Mouse (Mus musculus): ENCODE measurements around the gene Lmf1. TPM values are rescaled to one million over a fixed set of nuclear protein-coding genes. Genes with fewer than 3 reads are reported as not detected.

Gene Lmf1
- polyA plus RNA-seq, 1 experiment: 22.4 TPM

GRCm38 (mm10) chr17:25567261-25567660 is 11.6 kb upstream of the Lmf1 start:
- H3K4me3 ChIP-seq (replicated peaks; ENCODE audit: extremely low read depth, low read depth, low read length): no peak overlapping the region
- 77% methylated on average over 13 of the region's 13 CpGs for WGBS
- H3K4me1 ChIP-seq (ENCODE audit: control insufficient read depth, insufficient read depth, low read length): peaks cover 6% of the 10 kb centered on the region; the same call in 1 of the 2 replicates
- no peak for DNase-seq
- TF ChIP-seq CTCF (IDR thresholded peaks at IDR 0.05; ENCODE audit: insufficient read depth, low read length) (no peak), POLR2A (IDR thresholded peaks at IDR 0.05; ENCODE audit: borderline replicate concordance, extremely low read depth, low read depth, low read length) (no peak)

DNA sequence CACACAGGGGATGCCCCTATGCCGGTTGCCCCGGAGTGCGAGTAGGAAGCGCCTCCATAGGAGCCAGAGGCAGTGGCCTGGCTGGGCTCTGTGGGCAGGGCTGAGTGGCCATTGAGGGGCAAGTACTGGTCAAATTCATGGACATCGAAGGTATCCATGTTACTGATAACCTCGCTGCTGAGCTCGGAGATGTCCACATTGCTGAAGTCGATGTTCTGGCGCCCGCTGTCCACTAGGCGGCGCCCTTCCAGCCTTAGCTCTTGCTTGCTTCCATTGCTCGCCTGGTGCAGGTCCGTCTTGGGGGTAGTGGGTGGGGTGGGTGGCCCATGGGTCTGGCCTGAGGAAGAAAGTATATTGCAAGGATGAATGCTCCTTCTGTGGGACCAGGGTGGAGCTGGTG is 11.1 kb upstream of the Lmf1 start:
- TF ChIP-seq POLR2A (IDR thresholded peaks at IDR 0.05; ENCODE audit: borderline replicate concordance, extremely low read depth, low read depth, low read length): no peak
- peak; percentile 88 for TF ChIP-seq CTCF (IDR thresholded peaks at IDR 0.05; ENCODE audit: insufficient read depth, low read length)
- Histone ChIP-seq H3K4me3 (replicated peaks; ENCODE audit: extremely low read depth, low read depth, low read length) (no peak overlapping the region), H3K4me1 (ENCODE audit: control insufficient read depth, insufficient read depth, low read length) (peaks cover 6% of the 10 kb centered on the region; the same call in 1 of the 2 replicates)
- 20% methylated on average over 14 of the region's 14 CpGs for WGBS
- DNase-seq: peak; percentile 53

- WGBS: 38% methylated on average over 10 of the region's 10 CpGs
- no peak for DNase-seq
- TF ChIP-seq POLR2A (IDR thresholded peaks at IDR 0.05; ENCODE audit: borderline replicate concordance, extremely low read depth, low read depth, low read length): no peak
- no peak for TF ChIP-seq CTCF (IDR thresholded peaks at IDR 0.05; ENCODE audit: insufficient read depth, low read length)
- peaks cover 6% of the 10 kb centered on the region; the same call in 1 of the 2 replicates for H3K4me1 ChIP-seq (ENCODE audit: control insufficient read depth, insufficient read depth, low read length)
- no peak overlapping the region for H3K4me3 ChIP-seq (replicated peaks; ENCODE audit: extremely low read depth, low read depth, low read length)
Measured at GRCm38 (mm10) chr17:25568206-25568605, 10.7 kb upstream of the Lmf1 start.

GRCm38 (mm10) chr17:25568880-25569279 is 10.0 kb upstream of the Lmf1 start:
- TF ChIP-seq POLR2A (IDR thresholded peaks at IDR 0.05; ENCODE audit: borderline replicate concordance, extremely low read depth, low read depth, low read length) (no peak), CTCF (IDR thresholded peaks at IDR 0.05; ENCODE audit: insufficient read depth, low read length) (no peak)
- Histone ChIP-seq H3K4me1 (ENCODE audit: control insufficient read depth, insufficient read depth, low read length) (peaks cover 6% of the 10 kb centered on the region; the same call in 1 of the 2 replicates), H3K4me3 (replicated peaks; ENCODE audit: extremely low read depth, low read depth, low read length) (no peak overlapping the region)
- DNase-seq: no peak
- 79% methylated on average over 11 of the region's 11 CpGs for WGBS

DNA sequence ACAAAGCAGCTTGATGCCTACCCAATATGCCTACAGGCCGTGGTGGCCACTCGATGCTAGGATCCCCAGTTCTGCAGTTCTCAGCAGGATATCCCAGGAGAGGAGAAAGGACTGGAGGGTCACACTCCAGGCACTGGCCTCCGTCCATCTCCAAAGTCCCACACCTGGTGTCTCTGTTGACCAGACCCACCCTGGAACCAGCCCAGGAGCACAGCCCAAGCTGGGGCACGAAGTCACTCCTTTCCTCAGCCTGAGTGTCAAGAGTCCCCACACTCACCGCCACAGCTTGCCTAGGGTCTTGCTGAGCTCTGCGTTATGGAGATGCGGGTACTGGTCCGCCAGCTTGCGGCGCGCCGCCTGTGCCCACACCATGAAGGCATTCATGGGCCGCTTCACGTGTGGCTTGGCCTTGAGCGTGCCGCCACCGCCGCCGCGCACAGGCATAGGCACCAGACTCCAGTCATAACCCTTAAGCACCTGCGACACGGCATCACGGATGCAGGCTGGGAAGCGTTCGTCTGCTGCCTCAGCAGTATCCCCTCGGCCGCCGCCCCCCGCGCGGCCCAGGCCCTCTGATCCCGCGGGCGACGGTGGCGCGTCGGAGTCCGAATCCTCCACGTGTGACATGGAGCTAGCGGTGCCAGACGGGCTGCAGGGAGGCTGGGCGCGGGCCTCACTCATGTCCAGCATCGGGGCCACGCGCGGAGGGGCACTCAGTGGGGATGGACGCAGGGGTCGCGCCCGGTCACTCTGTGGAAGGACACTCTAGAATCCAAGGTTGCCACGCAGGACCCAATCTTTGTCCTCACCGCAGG is 8.8 kb upstream of the Lmf1 start:
- TF ChIP-seq POLR2A (IDR thresholded peaks at IDR 0.05; ENCODE audit: borderline replicate concordance, extremely low read depth, low read depth, low read length) (no peak; the same call in 1 of the 2 replicates), CTCF (IDR thresholded peaks at IDR 0.05; ENCODE audit: insufficient read depth, low read length) (no peak)
- 8% methylated on average over 54 of the region's 54 CpGs for WGBS
- DNase-seq: no peak
- Histone ChIP-seq H3K4me1 (ENCODE audit: control insufficient read depth, insufficient read depth, low read length) (peaks cover 6% of the 10 kb centered on the region; the same call in 1 of the 2 replicates), H3K4me3 (replicated peaks; ENCODE audit: extremely low read depth, low read depth, low read length) (peak overlapping the region; percentile 66)

DNA sequence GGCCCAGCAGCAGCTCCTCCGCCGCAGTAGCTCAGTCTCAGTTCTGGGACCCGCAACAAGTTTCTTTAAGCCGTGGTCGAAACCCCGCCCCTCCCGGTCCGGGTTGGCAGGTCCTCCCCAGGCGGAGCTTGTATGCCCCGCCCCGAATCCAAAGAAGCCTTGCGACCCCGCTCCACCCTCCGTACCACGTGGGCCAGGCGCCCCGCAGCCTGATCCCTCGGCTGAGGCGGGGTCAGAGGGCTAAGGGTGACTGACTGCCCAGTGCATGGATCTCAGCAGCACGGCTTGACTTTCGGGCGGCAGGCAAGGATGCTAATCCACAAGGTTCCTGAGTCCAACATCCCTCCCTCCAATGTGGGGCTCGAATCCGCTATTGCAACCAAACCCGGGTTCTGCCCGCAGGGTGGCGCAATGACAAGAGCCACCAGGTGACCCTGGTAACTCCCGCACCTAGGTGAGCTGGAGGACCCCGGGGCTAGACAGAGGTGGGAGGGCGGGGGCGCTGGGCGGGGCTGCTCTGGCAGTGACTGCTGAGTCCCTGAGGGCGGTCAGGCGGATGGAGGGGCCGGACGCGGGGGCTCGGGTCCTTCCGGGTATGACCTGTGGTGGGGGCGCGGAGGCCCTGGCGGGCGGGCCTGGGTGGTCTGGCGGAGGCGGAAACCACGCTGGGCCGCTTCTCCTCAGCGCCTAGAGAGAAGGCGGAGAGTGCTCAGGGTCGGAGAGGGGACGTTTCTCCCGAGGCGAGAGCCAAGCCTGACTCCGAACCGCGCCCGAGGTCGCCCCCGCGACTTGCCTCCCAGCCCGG is 8.0 kb upstream of the Lmf1 start, which contains the start of gene Sox8:
Sox8 (minus strand) TSS at position 39 of the 805 bp plus-strand sequence.
- Histone ChIP-seq H3K4me1 (ENCODE audit: control insufficient read depth, insufficient read depth, low read length) (peaks cover 6% of the 10 kb centered on the region; the same call in 1 of the 2 replicates), H3K4me3 (replicated peaks; ENCODE audit: extremely low read depth, low read depth, low read length) (peak within 1 kb of the TSS; percentile 66)
- 1% methylated on average over 61 of the region's 61 CpGs for WGBS
- DNase-seq: peak; percentile 63
- TF ChIP-seq CTCF (IDR thresholded peaks at IDR 0.05; ENCODE audit: insufficient read depth, low read length) (no peak), POLR2A (IDR thresholded peaks at IDR 0.05; ENCODE audit: borderline replicate concordance, extremely low read depth, low read depth, low read length) (0 out of 2 replicates have a peak, but pooled peaks have one; percentile 25)

- TF ChIP-seq POLR2A (IDR thresholded peaks at IDR 0.05; ENCODE audit: borderline replicate concordance, extremely low read depth, low read depth, low read length) (no peak), CTCF (IDR thresholded peaks at IDR 0.05; ENCODE audit: insufficient read depth, low read length) (no peak)
- no peak overlapping the region for H3K4me3 ChIP-seq (replicated peaks; ENCODE audit: extremely low read depth, low read depth, low read length)
- WGBS: 15% methylated on average over 8 of the region's 8 CpGs
- H3K4me1 ChIP-seq (ENCODE audit: control insufficient read depth, insufficient read depth, low read length): peaks cover 6% of the 10 kb centered on the region; the same call in 1 of the 2 replicates
- DNase-seq: no peak
Measured at GRCm38 (mm10) chr17:25571453-25571820, 7.4 kb upstream of the Lmf1 start.

- 68% methylated on average over 12 of the region's 12 CpGs for WGBS
- Histone ChIP-seq H3K4me1 (ENCODE audit: control insufficient read depth, insufficient read depth, low read length) (peaks cover 4% of the 10 kb centered on the region; the same call in 1 of the 2 replicates), H3K4me3 (replicated peaks; ENCODE audit: extremely low read depth, low read depth, low read length) (no peak overlapping the region)
- TF ChIP-seq CTCF (IDR thresholded peaks at IDR 0.05; ENCODE audit: insufficient read depth, low read length): no peak
- no peak for DNase-seq
Measured at GRCm38 (mm10) chr17:25575208-25575971, 3.5 kb upstream of the Lmf1 start.

DNA sequence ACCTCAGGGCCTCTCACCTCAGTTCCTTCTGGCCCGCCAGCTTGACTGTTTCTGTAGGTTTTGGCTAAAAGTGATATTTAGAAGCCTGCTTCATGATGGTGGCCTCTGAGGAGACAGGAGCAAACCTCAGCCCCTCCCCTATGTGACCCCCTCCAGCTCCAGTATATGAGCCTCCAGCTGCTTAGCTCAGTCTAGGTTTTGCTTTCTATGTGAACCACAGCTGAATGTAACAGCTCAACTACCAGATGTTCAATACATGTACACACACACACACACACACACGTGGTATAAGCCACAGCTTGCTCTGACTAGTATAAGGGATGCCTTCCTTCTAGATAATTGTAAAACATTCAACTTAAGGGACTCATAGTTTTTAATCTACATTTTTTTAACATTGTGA is 2.9 kb upstream of the Lmf1 start:
- Histone ChIP-seq H3K4me1 (ENCODE audit: control insufficient read depth, insufficient read depth, low read length) (peaks cover 4% of the 10 kb centered on the region; the same call in 1 of the 2 replicates), H3K4me3 (replicated peaks; ENCODE audit: extremely low read depth, low read depth, low read length) (no peak overlapping the region)
- TF ChIP-seq POLR2A (IDR thresholded peaks at IDR 0.05; ENCODE audit: borderline replicate concordance, extremely low read depth, low read depth, low read length): no peak
- TF ChIP-seq CTCF (IDR thresholded peaks at IDR 0.05; ENCODE audit: insufficient read depth, low read length): no peak
- DNase-seq: no peak
- whole genome bisulfite sequencing: 50% methylated on average over 2 of the region's 2 CpGs

All from lung, adult 2 months (tissue).